17 mouse cellular contexts compared by ENCODE assay signal in genomic region chr1:70853446-70853845, GRCm38 (mm10).
DNase-seq lines count a peak whose midpoint lies in the region; ATAC-seq lines count a peak whose summit lies in the region.
"Had no signal": no experiment of that assay in that cellular context is flagged by ENCODE, and none has a peak within 500 bp of the region (broad histone marks: within the 10 kb centered on the region; RNA-seq: fewer than 3 reads in every experiment).

No protein-coding gene starts in this region.

- no peaks in the 10 kb centered on the region for H3K36me3 ChIP-seq in forebrain, embryonic 15.5 days
- no peaks in the 10 kb centered on the region for H3K36me3 ChIP-seq in forebrain, embryonic 11.5 days (ENCODE audit: control insufficient read depth, insufficient read depth, low read length)
- H3K36me3 ChIP-seq in lung, embryonic 15.5 days: no peaks in the 10 kb centered on the region
- H3K36me3 ChIP-seq in forebrain, embryonic 16.5 days (ENCODE audit: control insufficient read depth, insufficient read depth): no peaks in the 10 kb centered on the region
- no peaks in the 10 kb centered on the region for H3K36me3 ChIP-seq in kidney, embryonic 14.5 days (ENCODE audit: control insufficient read depth, insufficient read depth, low read length)
- H3K36me3 ChIP-seq: kidney, embryonic 15.5 days; midbrain, embryonic 13.5 days; neural tube, embryonic 15.5 days had no signal

- H3K27ac ChIP-seq in forebrain, embryonic 15.5 days (replicated peaks): no peak overlapping the region; the same call in 1 of the 2 replicates
- no peak overlapping the region for H3K27ac ChIP-seq in forebrain, embryonic 11.5 days (ENCODE audit: low read depth, low read length)
- H3K27ac ChIP-seq in lung, embryonic 15.5 days: no peak overlapping the region
- no peak overlapping the region for H3K27ac ChIP-seq in forebrain, embryonic 16.5 days (ENCODE audit: low read length)
- no peak overlapping the region for H3K27ac ChIP-seq in kidney, embryonic 14.5 days (ENCODE audit: low read depth, low read length)
- H3K27ac ChIP-seq: kidney, embryonic 15.5 days; midbrain, embryonic 13.5 days; neural tube, embryonic 15.5 days had no signal

- H3K27me3 ChIP-seq in forebrain, embryonic 15.5 days: no peaks in the 10 kb centered on the region
- H3K27me3 ChIP-seq in forebrain, embryonic 11.5 days (ENCODE audit: control insufficient read depth, insufficient read depth, low read length): no peaks in the 10 kb centered on the region
- H3K27me3 ChIP-seq in lung, embryonic 15.5 days: no peaks in the 10 kb centered on the region
- H3K27me3 ChIP-seq in forebrain, embryonic 16.5 days (replicated peaks; ENCODE audit: control insufficient read depth, insufficient read depth, low read length): no peaks in the 10 kb centered on the region
- H3K27me3 ChIP-seq in kidney, embryonic 14.5 days (ENCODE audit: control insufficient read depth, insufficient read depth, low read length): peaks cover 2% of the 10 kb centered on the region; the same call in 1 of the 2 replicates
- H3K27me3 ChIP-seq: midbrain, embryonic 13.5 days; neural tube, embryonic 15.5 days had no signal

- H3K9me3 ChIP-seq in forebrain, embryonic 15.5 days: no peaks in the 10 kb centered on the region
- H3K9me3 ChIP-seq in forebrain, embryonic 11.5 days (ENCODE audit: control insufficient read depth, low read length): no peaks in the 10 kb centered on the region
- H3K9me3 ChIP-seq in lung, embryonic 15.5 days: no peaks in the 10 kb centered on the region
- no peaks in the 10 kb centered on the region for H3K9me3 ChIP-seq in forebrain, embryonic 16.5 days (ENCODE audit: control insufficient read depth, low read length)
- no peaks in the 10 kb centered on the region for H3K9me3 ChIP-seq in kidney, embryonic 14.5 days (ENCODE audit: control insufficient read depth, low read length)
- H3K9me3 ChIP-seq: kidney, embryonic 15.5 days; midbrain, embryonic 13.5 days; neural tube, embryonic 15.5 days had no signal

- no peak overlapping the region for H3K4me3 ChIP-seq in forebrain, embryonic 15.5 days
- H3K4me3 ChIP-seq in forebrain, embryonic 11.5 days (ENCODE audit: low read depth, low read length): no peak overlapping the region
- no peak overlapping the region for H3K4me3 ChIP-seq in lung, embryonic 15.5 days
- H3K4me3 ChIP-seq in forebrain, embryonic 16.5 days (replicated peaks; ENCODE audit: low read length): no peak overlapping the region
- no peak overlapping the region for H3K4me3 ChIP-seq in kidney, embryonic 14.5 days (ENCODE audit: low read length)
- H3K4me3 ChIP-seq: kidney, embryonic 15.5 days; midbrain, embryonic 13.5 days; myocyte; neural tube, embryonic 15.5 days had no signal

- no peak for DNase-seq in forebrain, embryonic 11.5 days (ENCODE audit: low spot score)
- DNase-seq in heart, postnatal 4 days: peak; percentile 7
- DNase-seq in heart, adult 18-20 months: no peak
- no peak for DNase-seq in lung, postnatal 36 days
- DNase-seq: adrenal gland, postnatal 36 days; cerebellum, adult 9-10 months; gastrocnemius, postnatal 14 days; right cerebral cortex, postnatal 25 days had no signal

- H3K4me1 ChIP-seq in forebrain, embryonic 15.5 days: peaks cover 21% of the 10 kb centered on the region; the same call in 1 of the 2 replicates
- no peaks in the 10 kb centered on the region for H3K4me1 ChIP-seq in forebrain, embryonic 11.5 days (replicated peaks; ENCODE audit: control insufficient read depth, insufficient read depth, low read length)
- H3K4me1 ChIP-seq in lung, embryonic 15.5 days: no peaks in the 10 kb centered on the region
- peaks cover 15% of the 10 kb centered on the region for H3K4me1 ChIP-seq in forebrain, embryonic 16.5 days (replicated peaks; ENCODE audit: control insufficient read depth, insufficient read depth, low read length)
- H3K4me1 ChIP-seq in kidney, embryonic 14.5 days (ENCODE audit: control insufficient read depth, insufficient read depth, low read length): no peaks in the 10 kb centered on the region
- H3K4me1 ChIP-seq: kidney, embryonic 15.5 days had no signal

- no peak overlapping the region for H3K4me2 ChIP-seq in forebrain, embryonic 15.5 days (replicated peaks)
- H3K4me2 ChIP-seq in forebrain, embryonic 11.5 days (ENCODE audit: low read depth, low read length, severe bottlenecking): no peak overlapping the region
- H3K4me2 ChIP-seq in lung, embryonic 15.5 days: no peak overlapping the region
- no peak overlapping the region; the same call in 1 of the 2 replicates for H3K4me2 ChIP-seq in forebrain, embryonic 16.5 days (ENCODE audit: low read length)
- no peak overlapping the region for H3K4me2 ChIP-seq in kidney, embryonic 14.5 days (replicated peaks; ENCODE audit: low read depth, low read length)
- H3K4me2 ChIP-seq: kidney, embryonic 15.5 days; liver, embryonic 11.5 days; midbrain, embryonic 13.5 days; neural tube, embryonic 15.5 days had no signal

- H3K9ac ChIP-seq in forebrain, embryonic 15.5 days (replicated peaks): no peak overlapping the region
- H3K9ac ChIP-seq in forebrain, embryonic 11.5 days (ENCODE audit: low read length): no peak overlapping the region
- no peak overlapping the region for H3K9ac ChIP-seq in lung, embryonic 15.5 days
- no peak overlapping the region for H3K9ac ChIP-seq in forebrain, embryonic 16.5 days (replicated peaks; ENCODE audit: low read depth, low read length)
- no peak overlapping the region for H3K9ac ChIP-seq in kidney, embryonic 14.5 days (ENCODE audit: low read depth, low read length)
- H3K9ac ChIP-seq: kidney, embryonic 15.5 days; midbrain, embryonic 13.5 days; neural tube, embryonic 15.5 days had no signal

- 0 out of 2 replicates have a peak, but pooled peaks have one; percentile 3 for ATAC-seq in forebrain, embryonic 15.5 days (replicated peaks)
- no peak for ATAC-seq in forebrain, embryonic 11.5 days (replicated peaks; ENCODE audit: low FRiP score)
- peak; percentile 35; the same call in 1 of the 2 replicates for ATAC-seq in lung, embryonic 15.5 days (ENCODE audit: borderline replicate concordance, extremely low read depth, low FRiP score, low TSS enrichment)
- ATAC-seq in forebrain, embryonic 16.5 days: 0 out of 2 replicates have a peak, but pooled peaks have one; percentile 21
- no peak for ATAC-seq in kidney, embryonic 14.5 days (ENCODE audit: low FRiP score, low TSS enrichment)
- ATAC-seq: midbrain, embryonic 13.5 days had no signal

- 66% methylated on average over 11 of the region's 11 CpGs for WGBS in forebrain, embryonic 15.5 days
- WGBS in forebrain, embryonic 11.5 days: 81% methylated on average over 11 of the region's 11 CpGs
- WGBS in lung, embryonic 15.5 days: 48% methylated on average over 11 of the region's 11 CpGs
- WGBS in forebrain, embryonic 16.5 days: 55% methylated on average over 11 of the region's 11 CpGs
- WGBS in kidney, embryonic 14.5 days: 89% methylated on average over 11 of the region's 11 CpGs

Comparison
In these comparisons a context has a peak if more than half of its experiments do, and no peak if none do; other contexts are left out.
1. ATAC-seq: peak in forebrain, embryonic 15.5 days (single experiment), lung, embryonic 15.5 days (single experiment) and forebrain, embryonic 16.5 days (single experiment); none in forebrain, embryonic 11.5 days (single experiment) and kidney, embryonic 14.5 days (single experiment).